Mouse (Mus musculus) liver, embryonic 15.5 days (tissue): ENCODE results near the gene Zfp442. TPM values are rescaled to one million over a fixed set of nuclear protein-coding genes. Genes with fewer than 3 reads are reported as not detected.
A peak's percentile ranks its signal among the peaks of the same experiment; 100 is the strongest.
"Not testable (repeated sequence)": the region's sequence is repeated elsewhere in the genome, so short reads cannot be mapped to it uniquely, and the experiment has no call there.

ENCODE experiments used
- ATAC-seq: fragments of 200-750 bp; cut with Nextera tagmentation; 2 replicates; pipeline ENCODE4 v1.8.0; 2017; ENCODE audit warnings: moderate number of reproducible peaks, mild to moderate bottlenecking, moderate library complexity; ENCODE audit not compliant: insufficient read depth
- H3K27ac ChIP-seq: fragments of 300-500 bp; sonication (generic); replicated peaks from 2 replicates; pipeline ENCODE4 v1.5.1; 2015; ENCODE audit warnings: mild to moderate bottlenecking, inconsistent platforms
- H3K27me3 ChIP-seq: fragments of 300-500 bp; sonication (generic); 2 replicates; pipeline ENCODE4 v1.6.1; 2015; ENCODE audit warnings: mild to moderate bottlenecking, inconsistent platforms
- H3K36me3 ChIP-seq: fragments of 300-500 bp; sonication (generic); replicated peaks from 2 replicates; pipeline ENCODE4 v1.6.1; 2015; ENCODE audit warnings: moderate library complexity, mild to moderate bottlenecking, inconsistent platforms
- H3K4me1 ChIP-seq: fragments of 300-500 bp; sonication (generic); replicated peaks from 2 replicates; pipeline ENCODE4 v1.6.1; 2015; ENCODE audit warnings: inconsistent platforms
- H3K4me2 ChIP-seq: fragments of 300-500 bp; sonication (generic); 2 replicates; pipeline ENCODE4 v1.6.1; 2015; ENCODE audit warnings: moderate library complexity, mild to moderate bottlenecking, inconsistent platforms
- H3K4me3 ChIP-seq: fragments of 300-500 bp; sonication (generic); replicated peaks from 2 replicates; pipeline ENCODE4 v1.5.1; 2015; ENCODE audit warnings: mild to moderate bottlenecking, inconsistent platforms
- H3K9ac ChIP-seq: fragments of 300-500 bp; sonication (generic); 2 replicates; pipeline ENCODE4 v1.6.1; 2015; ENCODE audit warnings: moderate library complexity, mild to moderate bottlenecking, inconsistent platforms
- H3K9me3 ChIP-seq: fragments of 300-500 bp; sonication (generic); replicated peaks from 2 replicates; pipeline ENCODE4 v1.6.1; 2016; ENCODE audit warnings: inconsistent platforms
- WGBS: fragments of 180-500 bp; shearing (Covaris S2); methylation state at CpG from one replicate; pipeline ENCODE4 v1.1.7; 2015; ENCODE audit warnings: mixed read lengths; ENCODE audit not compliant: insufficient replicate concordance; 5-methylcytosine and 5-hydroxymethylcytosine counted together
- polyA plus RNA-seq: library from polyadenylated mRNA; unstranded; fragments of >200 nt; fragmentation: Nextera tagmentation; extraction: Ambion mirVana; gene quantifications from 2 replicates; pipeline ENCODE4 v1.2.1, GENCODE M21; 2015

Zfp442 gene
- polyA plus RNA-seq: 0.55 and 0.71 TPM in 2 replicates

DNA sequence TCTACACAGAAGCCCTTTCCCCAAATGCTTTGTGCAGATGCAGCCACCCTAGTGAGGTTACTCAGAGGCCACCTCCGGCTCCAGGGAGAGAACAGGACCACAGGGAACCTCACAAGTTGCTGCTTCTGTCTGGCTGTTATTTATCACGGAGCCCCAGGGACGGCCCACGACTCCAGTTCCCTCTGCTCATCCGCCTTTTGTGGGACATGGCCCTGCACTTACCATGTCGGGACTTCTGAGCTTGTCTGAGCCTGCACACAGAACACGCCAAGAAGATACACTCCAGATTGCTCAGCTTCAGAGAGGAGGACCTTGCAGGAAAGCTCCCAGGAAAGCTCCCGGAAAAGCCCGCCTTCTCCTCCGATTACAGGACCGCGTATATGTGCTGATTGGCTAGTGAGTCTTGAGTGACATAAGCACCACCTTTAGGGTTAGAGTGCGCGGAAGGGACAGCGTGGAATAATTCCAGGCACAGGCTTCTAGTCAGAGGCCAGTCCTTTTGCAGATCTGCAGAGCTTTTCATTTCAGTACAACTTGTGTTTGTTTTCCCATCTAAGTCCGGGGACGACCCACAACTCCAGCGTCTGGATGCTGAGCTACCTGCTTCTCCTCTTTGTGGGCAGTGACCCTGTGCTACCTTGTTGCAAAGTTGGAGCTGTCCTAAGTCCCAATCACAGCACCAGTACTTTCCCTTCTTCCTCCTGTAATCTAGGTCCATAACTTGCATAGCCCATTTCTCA, at the start of gene Zfp442:
Gene Zfp442 (minus strand): TSS at position 307 of the 740 bp plus-strand sequence.
- not testable (repeated sequence) for H3K27ac ChIP-seq

DNA sequence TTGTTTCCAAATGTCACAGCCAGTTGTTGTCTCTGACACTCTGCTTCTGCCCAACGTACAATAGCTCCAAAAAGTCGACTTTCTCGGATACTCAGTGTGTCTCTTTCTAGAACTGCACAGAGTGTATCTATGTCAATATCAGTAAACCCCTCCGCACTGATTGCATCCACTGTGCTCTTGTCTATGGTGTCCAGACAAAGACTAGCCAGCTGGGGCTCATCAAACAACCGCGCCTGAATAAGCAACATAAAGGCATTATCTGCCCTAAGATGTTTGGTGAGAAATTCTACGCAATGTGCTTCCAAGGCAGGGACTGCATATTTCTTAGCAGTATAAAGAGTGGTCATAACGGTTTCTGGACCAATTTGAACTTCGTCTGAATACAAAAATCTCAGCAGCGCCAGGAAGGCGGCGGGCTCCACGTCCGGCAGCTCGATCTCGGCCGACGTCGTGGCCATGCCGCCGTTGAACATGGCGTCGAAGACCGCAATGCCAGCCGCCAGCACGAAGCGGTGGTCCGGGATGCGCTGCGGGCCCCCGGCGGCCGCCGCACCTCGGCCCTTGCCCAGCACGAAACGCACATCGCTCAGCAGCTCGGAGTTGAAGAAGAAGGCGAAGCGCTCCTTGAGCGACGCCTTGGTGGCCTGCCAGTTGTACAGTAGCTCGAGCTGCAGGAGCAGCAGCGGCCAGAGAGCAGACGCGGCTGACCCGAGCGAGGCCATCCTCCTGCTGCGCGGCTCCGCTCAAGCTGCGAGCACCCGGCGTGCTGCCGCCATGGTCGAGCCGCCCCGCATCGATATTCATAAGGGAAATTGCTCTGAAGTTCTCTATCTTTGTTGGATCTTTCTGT, 49.1 kb upstream of the Zfp442 start:
- H3K9me3 ChIP-seq, H3K27me3 ChIP-seq, H3K27ac ChIP-seq, H3K36me3 ChIP-seq, H3K4me1 ChIP-seq, ATAC-seq, H3K4me3 ChIP-seq, H3K9ac ChIP-seq: not testable (repeated sequence)
- WGBS: 35% methylated on average over 60 of the region's 60 CpGs
- peak overlapping the region; percentile 18; the same call in 1 of the 2 replicates for H3K4me2 ChIP-seq

More for the DNA sequence above, at the start of gene Zfp442:
- peak; percentile 88 for ATAC-seq
- H3K4me1 ChIP-seq, H3K36me3 ChIP-seq, H3K27me3 ChIP-seq, H3K9ac ChIP-seq, H3K9me3 ChIP-seq: not testable (repeated sequence)
- peak within 1 kb of the TSS; percentile 56 for H3K4me2 ChIP-seq
- WGBS: under 1% methylated on average over 18 of the region's 18 CpGs
- peak within 1 kb of the TSS; percentile 54 for H3K4me3 ChIP-seq

DNA sequence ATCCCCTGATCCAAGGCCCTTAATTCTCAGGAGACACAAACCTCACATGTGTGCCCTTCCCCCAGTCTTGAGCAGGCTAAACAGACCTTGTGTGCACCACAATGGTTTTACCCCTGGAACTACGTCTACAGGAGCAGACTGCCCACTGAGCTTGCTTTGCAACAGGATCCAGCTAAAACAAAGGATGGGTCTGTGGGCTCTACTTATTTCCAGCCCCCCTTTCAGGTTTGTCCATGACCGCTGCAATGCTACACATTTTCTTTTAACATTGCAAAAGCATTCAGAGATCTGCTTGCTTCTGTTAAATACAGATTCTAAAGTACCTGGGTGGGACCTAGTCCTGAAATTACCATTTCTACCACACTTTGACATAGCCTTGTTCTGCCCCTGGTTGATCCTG, 41.7 kb upstream of the Zfp442 start:
- 54% methylated on average over 2 of the region's 2 CpGs for WGBS
- no peaks in the 10 kb centered on the region for H3K4me1 ChIP-seq
- no peak for ATAC-seq
- H3K27ac ChIP-seq: no peak overlapping the region
- H3K4me3 ChIP-seq: no peak overlapping the region
- H3K9ac ChIP-seq: no peak overlapping the region
- no peaks in the 10 kb centered on the region for H3K36me3 ChIP-seq
- no peaks in the 10 kb centered on the region for H3K9me3 ChIP-seq
- no peaks in the 10 kb centered on the region for H3K27me3 ChIP-seq
- H3K4me2 ChIP-seq: no peak overlapping the region

DNA sequence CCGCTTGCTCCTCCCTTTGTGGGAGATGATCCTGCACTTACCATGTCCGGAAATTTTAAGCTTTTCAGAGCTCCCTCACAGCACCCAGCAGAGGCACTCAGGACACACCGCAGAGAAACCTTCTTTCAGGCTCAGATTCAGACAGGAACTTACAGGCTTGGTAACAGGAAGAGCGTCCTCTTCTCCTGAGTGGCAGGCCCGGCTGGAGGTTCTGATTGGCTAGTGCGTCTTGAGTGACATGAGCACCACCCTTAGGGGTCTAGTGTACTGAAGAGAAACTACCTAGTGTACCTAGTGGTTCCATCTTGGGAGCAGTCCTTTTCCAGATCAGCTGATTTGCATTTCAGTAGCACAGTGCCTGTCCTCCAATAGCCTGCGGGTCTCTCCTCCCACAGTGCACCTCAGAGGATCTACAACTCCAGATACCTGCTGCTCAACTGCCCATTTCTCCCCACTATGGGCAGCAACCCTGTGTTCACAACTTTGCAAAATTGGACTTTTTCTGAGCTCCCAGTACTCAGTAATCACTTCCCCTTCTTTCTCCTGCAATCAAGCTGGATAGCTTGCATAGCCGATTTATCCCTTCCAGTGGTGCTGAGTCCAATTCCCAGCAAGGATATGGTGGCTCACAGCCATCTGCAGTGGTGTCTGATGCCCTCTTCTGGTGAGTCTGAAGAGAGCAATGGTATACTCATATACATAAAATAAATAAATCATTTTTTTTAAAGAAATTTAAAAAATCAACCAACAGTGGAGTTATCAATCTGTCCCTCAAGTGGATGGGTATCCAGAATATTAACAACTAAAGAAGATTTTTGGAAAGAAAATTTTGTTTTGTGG, 33.9 kb upstream of the Zfp442 start, which contains the start of gene Zfp345:
Gene Zfp345 (minus strand): TSS at position 153 of the 840 bp plus-strand sequence.
- H3K4me1 ChIP-seq, H3K9me3 ChIP-seq, H3K27ac ChIP-seq, ATAC-seq, H3K4me3 ChIP-seq, H3K9ac ChIP-seq, H3K27me3 ChIP-seq, H3K4me2 ChIP-seq, H3K36me3 ChIP-seq: not testable (repeated sequence)
- WGBS: 56% methylated on average over 8 of the region's 8 CpGs

DNA sequence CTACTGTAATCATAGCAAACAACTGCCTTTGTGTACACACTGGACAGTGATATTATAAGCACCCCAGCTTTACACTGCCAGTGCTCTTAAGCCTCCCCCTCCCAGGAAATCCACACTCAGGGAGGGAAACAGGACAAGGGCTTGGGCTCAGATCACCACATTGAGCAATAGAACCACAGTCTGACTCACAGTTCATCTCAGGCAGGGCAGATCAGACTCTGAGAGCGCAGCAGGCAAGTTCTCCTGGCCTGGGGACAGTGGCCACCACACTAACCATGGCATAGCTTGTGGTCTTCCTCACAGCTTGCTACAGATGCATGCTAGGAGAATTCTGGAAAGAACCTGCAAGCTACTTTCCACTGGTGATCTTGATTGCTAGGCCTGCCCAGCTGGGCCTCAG, 12.2 kb downstream of the Zfp442 start:
- not testable (repeated sequence) for H3K27me3 ChIP-seq, H3K36me3 ChIP-seq, H3K4me2 ChIP-seq, H3K4me3 ChIP-seq, H3K27ac ChIP-seq, H3K4me1 ChIP-seq, H3K9me3 ChIP-seq, H3K9ac ChIP-seq
- WGBS: 70% methylated on average over 1 of the region's 1 CpGs
- peak; percentile 61 for ATAC-seq

DNA sequence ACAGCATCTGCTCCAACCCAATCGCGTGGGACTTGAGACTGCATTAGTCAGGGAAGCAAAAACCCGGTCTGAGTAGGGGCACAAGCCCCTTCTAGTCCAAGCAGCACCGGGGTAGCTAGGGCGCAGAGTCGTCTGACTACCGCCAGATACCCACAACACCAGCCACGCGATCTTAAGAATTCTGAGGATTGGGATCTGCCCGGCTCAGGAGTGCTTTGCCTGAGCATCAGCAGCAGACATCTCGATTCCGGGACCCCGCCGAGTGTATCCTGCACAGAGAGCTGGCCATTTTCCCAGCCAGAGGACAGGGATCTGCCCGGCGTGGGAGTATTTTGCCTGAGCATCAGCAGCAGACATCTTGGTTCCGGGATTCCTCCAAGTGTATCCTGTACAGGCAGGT, 39.1 kb downstream of the Zfp442 start:
- H3K9me3 ChIP-seq, H3K4me2 ChIP-seq, H3K27me3 ChIP-seq, H3K36me3 ChIP-seq, H3K9ac ChIP-seq, H3K4me3 ChIP-seq, H3K4me1 ChIP-seq, ATAC-seq, H3K27ac ChIP-seq: not testable (repeated sequence)
- WGBS: 68% methylated on average over 17 of the region's 17 CpGs

DNA sequence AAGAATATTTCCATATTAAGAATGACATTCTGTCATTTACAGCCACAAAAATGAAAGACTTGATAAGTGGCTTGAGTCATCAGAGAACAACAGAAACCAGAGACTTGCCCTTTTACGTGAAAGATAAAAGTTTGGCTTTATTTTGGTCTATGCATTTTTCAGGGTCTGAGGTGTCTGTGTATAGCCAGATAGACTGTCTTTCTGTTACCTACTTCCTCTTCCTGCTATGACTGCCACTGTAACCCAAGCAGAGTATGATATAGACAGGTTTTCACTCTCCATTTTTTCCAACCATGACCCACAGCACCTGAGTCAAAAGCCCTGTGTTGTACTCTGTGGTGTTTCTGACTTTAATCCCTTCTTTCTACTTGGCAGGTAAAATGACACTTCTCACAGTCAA, 61.1 kb downstream of the Zfp442 start:
- no peaks in the 10 kb centered on the region for H3K27me3 ChIP-seq
- ATAC-seq: no peak
- H3K4me1 ChIP-seq: no peaks in the 10 kb centered on the region
- WGBS: 54% methylated on average over 1 of the region's 1 CpGs
- no peak overlapping the region for H3K4me3 ChIP-seq
- no peak overlapping the region for H3K4me2 ChIP-seq
- no peak overlapping the region for H3K9ac ChIP-seq
- H3K9me3 ChIP-seq: no peaks in the 10 kb centered on the region
- H3K36me3 ChIP-seq: no peaks in the 10 kb centered on the region
- H3K27ac ChIP-seq: no peak overlapping the region

DNA sequence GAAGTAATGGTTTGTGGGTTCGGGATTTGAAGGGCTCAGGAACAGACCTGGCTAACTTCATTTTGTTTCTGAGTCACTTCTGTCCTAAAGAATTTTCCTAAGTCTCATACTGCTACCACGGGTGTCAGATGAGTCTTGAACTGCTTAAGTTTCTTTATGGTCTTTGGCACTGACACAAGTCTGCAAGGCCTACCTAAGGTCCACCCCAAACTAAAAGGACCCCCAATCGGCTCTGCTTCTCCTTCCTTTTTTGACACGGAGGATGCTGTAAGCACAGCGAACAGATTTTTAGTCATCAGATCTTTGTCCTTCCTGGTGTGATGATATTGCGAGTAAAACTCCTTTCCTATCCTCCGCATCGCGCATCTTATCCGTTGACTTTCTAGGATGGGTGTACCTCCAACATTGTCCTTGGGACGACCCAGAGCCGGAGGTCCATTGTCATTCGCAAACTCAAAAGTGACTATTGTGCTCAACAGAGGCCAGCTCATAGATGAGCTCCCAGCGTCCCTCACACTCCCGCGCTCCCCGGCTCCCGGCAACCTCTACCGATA, 65.7 kb downstream of the Zfp442 start:
- not testable (repeated sequence) for H3K4me3 ChIP-seq, H3K4me1 ChIP-seq, ATAC-seq, H3K27ac ChIP-seq, H3K9me3 ChIP-seq, H3K4me2 ChIP-seq, H3K27me3 ChIP-seq, H3K36me3 ChIP-seq, H3K9ac ChIP-seq
- WGBS: 79% methylated on average over 19 of the region's 19 CpGs

DNA sequence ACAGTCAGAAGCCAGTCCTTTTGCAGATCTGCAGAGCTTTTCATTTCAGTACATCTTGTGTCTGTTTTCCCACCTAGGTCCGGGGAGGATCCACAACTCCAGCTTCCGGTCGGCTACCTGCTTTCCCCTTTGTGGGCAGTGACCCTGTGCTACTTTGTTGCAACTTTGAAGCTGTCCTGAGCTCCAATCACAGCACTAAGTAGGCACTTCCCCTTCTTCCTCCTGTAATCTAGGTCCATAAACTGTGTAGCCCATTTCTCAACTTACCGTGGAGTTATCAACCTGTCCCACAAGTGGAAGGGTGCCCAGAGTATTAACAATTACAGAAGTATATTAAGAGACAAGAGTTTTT, 88.4 kb downstream of the Zfp442 start:
- peak; percentile 50 for ATAC-seq
- WGBS: under 1% methylated on average over 4 of the region's 4 CpGs
- H3K9me3 ChIP-seq: no peaks in the 10 kb centered on the region
- H3K4me2 ChIP-seq: peak overlapping the region; percentile 65
- no peak overlapping the region for H3K9ac ChIP-seq
- H3K36me3 ChIP-seq: no peaks in the 10 kb centered on the region
- no peak overlapping the region for H3K27ac ChIP-seq
- peaks cover 2% of the 10 kb centered on the region; the same call in 1 of the 2 replicates for H3K4me1 ChIP-seq
- no peaks in the 10 kb centered on the region for H3K27me3 ChIP-seq
- peak overlapping the region; percentile 62 for H3K4me3 ChIP-seq

DNA sequence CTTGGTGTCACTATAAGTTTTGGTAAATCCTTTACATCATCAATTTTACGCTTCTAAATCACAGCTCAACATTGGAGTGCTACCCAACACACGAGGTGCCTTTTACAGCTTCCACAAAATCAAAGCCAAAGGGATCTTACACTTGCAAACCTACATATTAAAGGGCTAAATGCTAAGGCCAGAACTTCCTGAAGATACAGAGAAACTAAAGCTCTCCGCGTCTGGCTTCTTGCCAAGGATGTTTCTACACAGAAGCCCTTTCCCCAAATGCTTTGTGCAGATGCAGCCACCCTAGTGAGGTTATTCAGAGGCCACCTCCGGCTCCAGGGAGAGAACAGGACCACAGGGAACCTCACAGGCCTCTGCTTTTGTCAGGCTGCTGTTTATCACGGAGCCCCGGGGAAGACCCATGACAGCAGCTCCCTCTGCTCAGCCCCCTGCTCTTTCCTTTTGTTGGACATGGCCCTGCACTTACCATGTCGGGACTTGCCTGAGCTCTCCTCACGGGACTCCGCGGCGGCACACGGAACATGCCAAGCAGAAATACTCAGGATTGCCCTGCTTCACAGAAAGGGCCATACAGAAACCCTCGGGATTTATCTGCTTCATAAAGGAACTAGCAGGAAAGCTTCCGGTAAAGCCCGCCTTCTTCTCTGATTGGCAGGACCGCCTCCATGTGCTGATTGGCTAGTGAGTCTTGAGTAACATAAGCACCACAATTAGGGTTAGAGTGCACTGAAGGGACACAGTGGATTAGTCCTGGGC, 89.0 kb downstream of the Zfp442 start, which contains the start of gene 3300002I08Rik:
Gene 3300002I08Rik (minus strand): TSS at position 653 of the 765 bp plus-strand sequence.
- not testable (repeated sequence) for H3K36me3 ChIP-seq, H3K4me1 ChIP-seq, H3K27me3 ChIP-seq, H3K9me3 ChIP-seq, H3K27ac ChIP-seq
- peak; percentile 93 for ATAC-seq
- 3% methylated on average over 17 of the region's 17 CpGs for WGBS
- H3K4me2 ChIP-seq: peak within 1 kb of the TSS; percentile 65
- H3K9ac ChIP-seq: peak within 1 kb of the TSS; percentile 46; the same call in 1 of the 2 replicates
- peak within 1 kb of the TSS; percentile 62 for H3K4me3 ChIP-seq
